Mouse (Mus musculus): ENCODE measurements around the gene Adam23. TPM values are rescaled to one million over a fixed set of nuclear protein-coding genes. Genes with fewer than 3 reads are reported as not detected.

The Adam23 gene
- total RNA-seq (2021): 1 to 10 TPM; 2.8 to 3.5 TPM
- long read RNA-seq, experiment 1, full-length matches to known transcripts: 1 of 1 reads
- long read RNA-seq, experiment 1, partial matches to known transcripts: 0 of 1 reads
- long read RNA-seq, experiment 1, other reads (novel, unspliced or antisense): 0 of 1 reads
- long read RNA-seq, experiment 2: 0 reads

- intact Hi-C loops (cut with DNase I): no loop called here
- DNase-seq: peak; percentile 35
These were observed at the start of gene Adam23 for GRCm38 (mm10) chr1:63445656-63446046. Adam23 (plus strand) TSS chr1:63445891.

DNA sequence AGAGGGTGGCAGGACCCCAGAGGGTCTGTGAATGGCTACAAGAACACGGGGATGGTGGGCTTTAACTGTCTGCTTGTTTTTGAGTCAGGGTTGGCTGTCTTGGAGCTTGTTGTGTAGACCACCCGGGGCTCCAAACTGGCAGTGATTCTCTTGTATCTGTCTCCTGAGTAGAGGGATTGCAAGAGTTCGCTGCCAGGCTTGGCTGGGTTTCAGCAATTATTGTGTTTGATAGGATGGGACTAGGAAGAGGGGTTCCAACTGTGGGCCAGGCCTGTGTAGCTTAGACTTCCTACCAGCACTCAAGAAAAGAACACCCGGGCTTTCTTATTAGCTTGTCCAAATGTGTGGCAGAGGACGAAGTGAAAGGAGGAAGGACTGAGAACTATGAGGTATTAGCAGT, 44.6 kb upstream of the Adam23 start:
- DNase-seq: no peak
- intact Hi-C loops (cut with DNase I): no loop called here

- peak; percentile 12 to 14 for DNase-seq
- intact Hi-C loops (cut with DNase I): no loop called here
These were observed 42.1 kb upstream of the Adam23 start for GRCm38 (mm10) chr1:63403601-63404000.

GRCm38 (mm10) chr1:63408344-63408743, 37.3 kb upstream of the Adam23 start:
- intact Hi-C loops (cut with DNase I): no loop called here
- no peak for DNase-seq

- intact Hi-C loops (cut with DNase I): no loop called here
- no peak for DNase-seq
These were observed 27.2 kb upstream of the Adam23 start for GRCm38 (mm10) chr1:63418491-63418890.

- intact Hi-C loops (cut with DNase I): no loop called here
- peak; percentile 33 for DNase-seq
These were observed 15.0 kb upstream of the Adam23 start for GRCm38 (mm10) chr1:63430668-63431067.

GRCm38 (mm10) chr1:63431166-63431565, 14.5 kb upstream of the Adam23 start:
- no peak for DNase-seq
- intact Hi-C loops (cut with DNase I): no loop called here

- DNase-seq: no peak
- intact Hi-C loops (cut with DNase I): no loop called here
These were observed 13.8 kb upstream of the Adam23 start for GRCm38 (mm10) chr1:63431842-63432241.

GRCm38 (mm10) chr1:63434052-63434451, 11.6 kb upstream of the Adam23 start:
- DNase-seq: no peak
- intact Hi-C loops (cut with DNase I): no loop called here

GRCm38 (mm10) chr1:63437529-63437928, 8.2 kb upstream of the Adam23 start:
- DNase-seq: no peak
- intact Hi-C loops (cut with DNase I): no loop called here

GRCm38 (mm10) chr1:63442186-63442585, 3.5 kb upstream of the Adam23 start:
- intact Hi-C loops (cut with DNase I): no loop called here
- DNase-seq: no peak

DNA sequence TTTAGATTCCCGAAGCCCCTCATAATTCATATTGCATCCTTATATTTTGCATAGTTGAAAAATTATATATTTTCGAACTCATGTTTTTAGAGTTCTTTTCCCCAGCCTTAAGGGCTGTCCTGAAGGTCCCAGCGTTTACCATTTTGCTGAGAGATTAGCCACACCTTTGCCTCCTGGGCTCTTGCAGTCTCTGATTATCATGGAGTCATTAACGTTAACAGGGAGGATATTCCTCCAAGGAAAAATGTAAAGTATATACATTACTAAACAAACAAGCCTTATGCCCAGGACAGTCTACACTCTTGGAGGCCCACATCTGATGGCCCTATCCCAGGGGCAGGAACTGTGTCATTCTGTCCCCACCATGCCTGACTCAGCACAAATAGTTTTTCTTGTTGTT, 3.1 kb upstream of the Adam23 start:
- no peak for DNase-seq
- intact Hi-C loops (cut with DNase I): no loop called here

DNA sequence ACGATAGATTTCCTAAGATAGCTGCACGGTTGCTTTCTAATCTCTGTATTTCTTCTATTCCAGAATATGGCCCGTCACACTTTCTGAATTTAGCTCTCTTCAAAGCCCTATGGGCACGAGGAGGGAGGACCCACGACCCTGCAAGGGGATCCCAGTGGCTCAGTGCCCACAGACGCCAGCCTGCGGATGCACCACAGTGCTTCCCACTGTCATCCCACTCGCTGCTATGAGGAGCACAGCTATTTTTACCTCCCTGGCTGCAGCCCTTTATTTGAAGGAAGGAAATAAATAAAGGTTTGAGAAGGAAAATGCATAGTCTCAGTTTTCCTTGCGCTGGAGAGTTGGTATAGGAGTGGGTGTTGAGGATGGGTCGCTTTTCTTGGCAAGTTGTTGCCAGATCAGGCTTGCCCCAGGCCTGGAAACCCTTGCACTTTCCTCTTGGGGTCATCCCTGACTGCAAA, 512 bp upstream of the Adam23 start:
- intact Hi-C loops (cut with DNase I): no loop called here
- DNase-seq: no peak

DNA sequence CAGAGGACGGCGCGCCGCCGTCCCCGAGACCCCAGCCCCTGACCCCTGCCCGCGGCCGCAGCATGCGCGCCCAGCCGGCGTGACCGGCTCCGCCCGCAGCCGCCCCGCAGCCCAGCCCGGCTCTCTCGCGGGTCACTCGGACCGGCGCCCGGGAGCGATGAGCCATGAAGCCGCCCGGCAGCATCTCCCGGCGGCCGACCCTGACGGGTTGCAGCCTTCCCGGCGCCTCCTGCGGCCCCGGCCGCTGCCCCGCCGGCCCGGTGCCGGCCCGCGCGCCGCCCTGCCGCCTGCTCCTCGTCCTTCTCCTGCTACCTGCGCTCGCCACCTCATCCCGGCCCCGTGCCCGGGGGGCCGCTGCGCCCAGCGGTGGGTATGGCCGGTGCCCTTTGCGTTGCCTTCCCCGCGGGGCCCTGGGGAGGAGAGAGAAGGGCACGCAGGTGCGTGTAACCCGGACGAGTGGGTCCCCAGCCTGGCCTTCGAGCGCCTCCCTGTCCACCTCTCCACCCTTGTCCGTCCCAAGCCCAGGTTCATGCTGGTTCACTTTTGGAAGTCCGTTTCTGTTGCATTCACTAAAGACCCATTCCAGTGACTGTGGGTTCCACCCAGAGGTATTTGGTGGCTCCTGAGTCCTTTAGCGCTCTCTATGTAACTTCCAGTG, 485 bp downstream of the Adam23 start:
- intact Hi-C loops (cut with DNase I): no loop called here

DNA sequence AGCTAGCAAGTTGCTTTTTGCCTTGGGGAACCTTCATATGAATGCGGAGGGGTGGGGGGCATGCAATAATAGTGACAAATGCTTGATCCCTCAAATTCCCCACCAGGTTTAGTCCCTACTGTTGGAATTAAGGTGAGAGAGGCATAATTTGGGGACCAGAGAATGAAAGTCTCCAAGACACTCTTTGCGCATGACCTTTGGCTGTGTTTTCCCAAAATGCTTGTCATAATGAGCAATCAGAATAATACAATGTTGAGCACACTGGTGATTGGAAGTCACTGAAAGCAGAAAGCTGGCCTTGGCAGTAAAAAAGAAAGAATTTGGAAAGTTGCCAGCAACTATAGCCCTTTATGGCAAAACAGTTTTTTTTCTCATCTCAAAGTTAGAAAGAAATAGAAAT, 1.0 kb downstream of the Adam23 start:
- no peak for DNase-seq
- intact Hi-C loops (cut with DNase I): no loop called here

More for the DNA sequence above, 485 bp downstream of the Adam23 start:
- peak; percentile 19 to 28 for DNase-seq

DNA sequence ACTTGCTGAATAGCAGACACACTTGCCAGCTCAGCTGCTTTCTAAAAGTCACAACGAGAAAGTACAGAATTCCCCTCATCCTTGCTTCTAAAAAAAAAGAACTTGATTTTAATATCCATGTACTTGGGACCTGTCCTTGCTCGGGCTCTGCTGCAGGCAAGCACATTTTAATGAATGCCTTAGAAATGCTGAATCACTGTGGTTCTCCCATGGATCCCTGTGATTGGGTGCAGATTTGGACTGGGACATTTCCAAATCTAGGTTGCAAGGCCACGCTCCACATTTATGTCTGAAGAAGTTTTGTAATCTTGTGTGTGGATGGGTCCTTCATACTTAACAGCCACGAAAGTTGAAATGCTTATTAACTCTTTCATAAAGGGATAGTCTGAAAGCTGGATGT, 4.4 kb downstream of the Adam23 start:
- intact Hi-C loops (cut with DNase I): no loop called here
- DNase-seq: no peak

DNA sequence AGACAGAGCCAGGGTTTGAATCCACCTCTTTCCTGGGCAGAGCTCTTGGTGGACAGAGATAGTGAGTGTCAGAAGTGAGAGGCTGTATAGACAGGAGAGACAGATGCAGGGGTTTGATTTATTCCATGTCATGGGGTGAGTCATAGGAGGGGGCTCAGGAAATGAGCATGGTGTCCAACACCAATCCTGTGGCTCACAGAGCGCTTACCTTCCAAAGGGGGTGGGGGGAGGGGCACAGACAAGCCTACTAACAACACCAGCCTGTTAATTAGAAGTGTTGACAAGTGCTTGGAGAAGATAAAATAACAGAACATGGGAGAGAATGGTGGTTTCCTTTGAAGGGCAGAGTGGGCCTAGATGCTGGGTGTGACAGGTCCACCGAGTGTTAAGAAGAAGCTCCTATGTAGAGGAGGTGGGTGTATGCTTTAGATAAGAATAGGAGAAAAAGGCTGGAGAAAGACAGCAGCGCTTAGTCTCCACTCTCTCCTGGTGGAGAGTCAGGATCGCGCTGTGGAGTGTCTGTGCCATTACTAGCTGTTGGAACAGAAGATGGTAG, 7.7 kb downstream of the Adam23 start:
- DNase-seq: no peak
- intact Hi-C loops (cut with DNase I): no loop called here

- intact Hi-C loops (cut with DNase I): no loop called here
- DNase-seq: peak in 1 of 2 experiments; percentile 1
These were observed 12.3 kb downstream of the Adam23 start for GRCm38 (mm10) chr1:63457801-63458519.

DNA sequence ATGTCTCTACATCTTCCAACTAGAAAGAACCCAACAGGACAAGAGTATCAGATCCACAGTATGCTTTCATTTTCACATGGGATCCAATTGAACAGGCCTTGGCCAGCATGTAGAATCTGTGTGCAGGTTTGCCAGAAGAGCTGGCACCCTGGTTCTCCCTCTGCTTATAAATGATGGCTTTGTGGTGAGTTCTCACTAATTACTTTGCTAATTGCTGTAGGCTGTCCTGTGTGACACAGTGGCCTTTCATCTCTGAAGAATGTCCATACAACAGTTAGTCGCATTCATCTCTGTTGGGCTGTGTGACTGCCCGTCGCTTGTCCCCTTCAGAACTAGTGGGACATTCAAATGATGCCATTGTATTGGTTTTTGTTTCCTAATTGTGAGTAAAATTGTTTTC, 13.5 kb downstream of the Adam23 start:
- no peak for DNase-seq

GRCm38 (mm10) chr1:63459926-63460325, 14.2 kb downstream of the Adam23 start:
- no peak for DNase-seq
- intact Hi-C loops (cut with DNase I): no loop called here

More for the DNA sequence above, 13.5 kb downstream of the Adam23 start:
- intact Hi-C loops (cut with DNase I): no loop called here

DNA sequence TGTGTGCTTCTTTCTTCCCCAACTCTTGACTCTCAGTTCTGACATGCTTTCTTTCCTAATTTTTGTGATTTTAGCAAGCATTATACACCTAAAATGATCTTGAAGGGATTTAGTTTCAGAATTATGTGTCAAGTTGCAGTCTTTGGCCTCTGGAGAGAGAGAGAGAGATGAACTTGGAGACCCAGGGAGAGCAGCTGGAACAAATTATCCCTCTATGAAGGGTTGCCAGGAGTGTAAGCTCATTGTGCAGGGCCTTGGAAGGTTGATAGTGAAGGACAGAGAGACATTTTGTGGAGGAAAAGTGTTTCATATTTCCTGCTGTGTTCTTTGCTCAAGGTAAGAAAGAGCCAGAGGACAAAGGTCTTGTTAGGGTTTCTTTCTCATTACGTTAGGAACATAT, 18.8 kb downstream of the Adam23 start:
- intact Hi-C loops (cut with DNase I): no loop called here
- no peak for DNase-seq

Data from heart, postnatal 14 days (tissue).